Mouse (Mus musculus) bone marrow macrophage, adult 2 months (primary cell): ENCODE data around the gene Nhlrc1. TPM values are rescaled to one million over a fixed set of nuclear protein-coding genes. Genes with fewer than 3 reads are reported as not detected.

Experiments
- H3K27ac ChIP-seq: 2 replicates; pipeline ENCODE4 v1.5.1; 2012; ENCODE audit warnings: low read depth, low read length; ENCODE audit not compliant: insufficient read depth
- H3K4me1 ChIP-seq: 2 replicates; pipeline ENCODE4 v1.6.1; 2012; ENCODE audit warnings: low read length; ENCODE audit not compliant: control insufficient read depth, insufficient read depth
- H3K4me3 ChIP-seq: 2 replicates; pipeline ENCODE4 v1.5.1; 2012; ENCODE audit warnings: mild to moderate bottlenecking, low read length, moderate library complexity; ENCODE audit not compliant: insufficient read depth
- CTCF ChIP-seq: IDR thresholded peaks from 2 replicates; pipeline ENCODE4 v1.5.1; 2012; ENCODE audit warnings: low read depth, mild to moderate bottlenecking, low read length, moderate library complexity
- POLR2A ChIP-seq: IDR thresholded peaks from 2 replicates; pipeline ENCODE4 v1.6.1; 2012; ENCODE audit warnings: mild to moderate bottlenecking, low read depth, low read length, borderline replicate concordance
- polyA plus RNA-seq: library from polyadenylated mRNA; stranded (reverse); fragments of >200 nt; gene quantifications from 2 replicates; pipeline ENCODE4 v1.2.4, GENCODE M21; 2012; ENCODE audit not compliant: missing spikeins, insufficient read depth, insufficient read length

The Nhlrc1 gene
- polyA plus RNA-seq, 1 experiment: 1.3 TPM

GRCm38 (mm10) chr13:47043833-47044616 lies 29.4 kb upstream of the Nhlrc1 start:
- H3K27ac ChIP-seq: no peak overlapping the region
- peak overlapping the region; percentile 100 for H3K4me3 ChIP-seq
- H3K4me1 ChIP-seq: peaks cover 10% of the 10 kb centered on the region
- TF ChIP-seq POLR2A (no peak), CTCF (no peak)

GRCm38 (mm10) chr13:47043030-47043680 lies 28.5 kb upstream of the Nhlrc1 start, which contains the start of gene Kdm1b:
Gene Kdm1b, plus strand, starts transcription at chr13:47043499.
- TF ChIP-seq POLR2A: no peak; the same call in 1 of the 2 replicates
- TF ChIP-seq CTCF: no peak
- Histone ChIP-seq H3K4me3 (peak within 1 kb of the TSS; percentile 100), H3K4me1 (peaks cover 12% of the 10 kb centered on the region), H3K27ac (no peak within 1 kb of the TSS)

GRCm38 (mm10) chr13:47042024-47042633 lies 27.5 kb upstream of the Nhlrc1 start:
- Histone ChIP-seq H3K27ac (no peak overlapping the region), H3K4me1 (peaks cover 18% of the 10 kb centered on the region), H3K4me3 (peak overlapping the region; percentile 94; the same call in 1 of the 2 replicates)
- TF ChIP-seq POLR2A: no peak
- no peak for TF ChIP-seq CTCF

- Histone ChIP-seq H3K4me3 (no peak overlapping the region), H3K27ac (no peak overlapping the region), H3K4me1 (peaks cover 17% of the 10 kb centered on the region)
- TF ChIP-seq POLR2A (no peak), CTCF (no peak)
Observed at GRCm38 (mm10) chr13:47040061-47040460, 25.4 kb upstream of the Nhlrc1 start.

GRCm38 (mm10) chr13:47037946-47038345 lies 23.3 kb upstream of the Nhlrc1 start:
- peaks cover 10% of the 10 kb centered on the region for H3K4me1 ChIP-seq
- TF ChIP-seq POLR2A (no peak), CTCF (no peak)
- H3K27ac ChIP-seq: no peak overlapping the region
- H3K4me3 ChIP-seq: no peak overlapping the region

- TF ChIP-seq POLR2A (no peak), CTCF (no peak)
- no peak overlapping the region for H3K4me3 ChIP-seq
- no peak overlapping the region for H3K27ac ChIP-seq
- peaks cover 8% of the 10 kb centered on the region for H3K4me1 ChIP-seq
Observed at GRCm38 (mm10) chr13:47033602-47034001, 19.0 kb upstream of the Nhlrc1 start.

- no peak overlapping the region for H3K27ac ChIP-seq
- no peaks in the 10 kb centered on the region for H3K4me1 ChIP-seq
- no peak overlapping the region for H3K4me3 ChIP-seq
- TF ChIP-seq POLR2A (no peak), CTCF (no peak)
Observed at GRCm38 (mm10) chr13:47030376-47031107, 15.9 kb upstream of the Nhlrc1 start.

DNA sequence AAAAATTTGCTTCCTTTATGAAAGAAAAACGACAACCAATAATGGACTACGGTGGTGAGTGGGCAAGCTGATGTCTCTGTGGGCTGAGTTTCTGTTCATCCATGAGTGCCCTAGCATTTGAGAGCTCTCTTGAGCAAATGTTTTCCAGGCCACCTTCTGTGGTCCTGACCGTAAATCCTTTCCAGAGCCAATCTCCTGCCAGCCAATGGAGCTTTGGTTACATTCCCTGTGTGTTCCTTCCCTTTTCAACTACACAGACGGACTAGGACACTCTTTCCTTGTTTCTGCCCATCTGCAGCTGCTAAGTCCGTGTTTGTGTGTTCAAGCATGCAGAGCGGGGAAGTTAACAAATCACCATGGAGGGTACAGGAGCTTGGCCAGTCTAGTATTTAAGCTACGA lies 6.1 kb upstream of the Nhlrc1 start:
- TF ChIP-seq POLR2A: no peak
- no peak for TF ChIP-seq CTCF
- no peak overlapping the region for H3K27ac ChIP-seq
- H3K4me3 ChIP-seq: no peak overlapping the region
- H3K4me1 ChIP-seq: no peaks in the 10 kb centered on the region

DNA sequence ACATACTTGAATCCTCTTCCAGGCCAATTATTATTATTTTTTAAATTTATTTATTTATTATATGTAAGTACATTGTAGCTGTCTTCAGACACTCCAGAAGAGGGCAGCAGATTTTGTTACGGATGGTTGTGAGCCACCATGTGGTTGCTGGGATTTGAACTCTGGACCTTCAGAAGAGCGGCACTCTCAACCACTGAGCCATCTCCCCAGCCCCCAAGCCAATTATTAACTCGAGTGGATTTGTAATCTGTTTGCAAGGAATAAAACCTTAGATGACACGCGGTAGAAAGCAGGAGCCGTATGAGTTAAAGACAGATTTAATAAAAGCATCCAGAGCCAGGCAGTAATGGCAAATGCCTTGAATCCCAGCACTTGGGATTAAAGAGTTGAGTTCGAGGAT lies 5.1 kb upstream of the Nhlrc1 start:
- no peaks in the 10 kb centered on the region for H3K4me1 ChIP-seq
- no peak overlapping the region for H3K4me3 ChIP-seq
- no peak for TF ChIP-seq POLR2A
- TF ChIP-seq CTCF: no peak
- no peak overlapping the region for H3K27ac ChIP-seq

DNA sequence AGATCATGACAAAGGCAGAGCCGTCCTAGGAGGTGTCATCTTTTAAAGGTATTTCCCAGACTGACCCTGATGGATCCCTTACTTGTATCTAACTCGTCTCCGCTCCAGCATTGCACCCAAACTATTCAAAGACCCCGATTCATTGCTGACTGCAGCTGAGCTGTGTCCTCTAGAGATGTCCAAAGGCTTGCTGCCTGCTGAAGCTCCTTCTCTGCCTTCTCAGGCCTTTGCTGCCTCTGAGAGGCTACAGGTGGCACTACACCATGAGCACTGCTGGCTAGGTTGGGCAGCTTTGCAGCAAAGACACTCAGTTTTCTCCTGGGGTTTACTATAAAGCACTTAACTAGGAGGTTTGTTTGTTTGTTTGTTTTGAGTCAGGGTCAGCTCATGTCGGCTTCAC lies 2.6 kb upstream of the Nhlrc1 start:
- Histone ChIP-seq H3K4me1 (0 out of 2 replicates have a peak, but pooled peaks cover 2% of the 10 kb centered on the region), H3K4me3 (no peak overlapping the region), H3K27ac (no peak overlapping the region)
- TF ChIP-seq POLR2A (no peak), CTCF (peak; percentile 67; the same call in 1 of the 2 replicates)
